Mouse (Mus musculus) brain, embryonic 14.5 days (tissue): ENCODE results near the gene Il31ra.

Experiments used
- CTCF ChIP-seq: fragments of 200-500 bp; IDR thresholded peaks from 2 replicates; pipeline ENCODE4 v1.5.1; 2012; ENCODE audit warnings: inconsistent platforms, mild to moderate bottlenecking, moderate library complexity, borderline replicate concordance; ENCODE audit not compliant: insufficient read depth, insufficient read length; ENCODE audit errors: extremely low read depth
- POLR2A ChIP-seq: fragments of 200-500 bp; IDR thresholded peaks from 2 replicates; pipeline ENCODE4 v1.6.1; 2012; ENCODE audit warnings: mild to moderate bottlenecking, inconsistent platforms, borderline replicate concordance; ENCODE audit not compliant: poor library complexity, insufficient read depth, insufficient read length, severe bottlenecking; ENCODE audit errors: extremely low read depth

DNA sequence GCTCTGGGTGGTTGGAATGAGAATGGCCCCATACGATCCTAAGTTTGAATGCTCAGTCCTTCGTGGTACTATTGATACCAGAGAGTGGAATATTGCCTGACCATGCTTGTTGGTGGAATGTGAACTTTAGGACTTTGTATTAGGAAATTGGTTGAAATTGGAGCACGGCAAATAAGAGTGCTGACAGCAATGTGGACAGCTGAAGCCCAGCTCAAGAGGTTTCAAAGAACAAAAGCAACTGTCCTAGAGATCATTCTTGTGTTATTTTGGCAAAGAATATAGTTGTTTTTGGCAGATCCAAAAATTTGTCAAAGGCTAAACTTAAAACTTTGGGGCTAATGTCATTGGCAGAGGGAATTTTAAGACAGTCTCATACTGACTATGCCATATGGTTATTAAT lies 14.4 kb upstream of the Il31ra start:
- TF ChIP-seq CTCF (no peak), POLR2A (no peak)
